Mouse (Mus musculus): ENCODE data around the gene Hist1h2ak. TPM values are rescaled to one million over a fixed set of nuclear protein-coding genes. Genes with fewer than 3 reads are reported as not detected.
"Not testable (repeated sequence)": the region's sequence is repeated elsewhere in the genome, so short reads cannot be mapped to it uniquely, and the experiment has no call there.

Gene Hist1h2ak
- total and polyA plus RNA-seq, 3 experiments: 6.2 to 1,125 (median 16.6) TPM

- H3K79me2 ChIP-seq (replicated peaks; ENCODE audit: control insufficient read depth, extremely low read depth, insufficient read depth, poor library complexity, severe bottlenecking); H3K9me3 ChIP-seq (replicated peaks; ENCODE audit: low read length); dilution Hi-C loops (cut with MboI; ENCODE audit: extremely low pct_ligation_motif_present, extremely low pct_unique_long_range_greater_than_20kb, low sequenced_read_pairs); H3K36me3 ChIP-seq (replicated peaks in 1 of 2; ENCODE audit: control insufficient read depth in 1 of 2, insufficient read depth in 1 of 2, low read length in 1 of 2); H3K27me3 ChIP-seq (replicated peaks): not testable (repeated sequence)
- peak; percentile 92 for DNase-seq (ENCODE audit: extremely low read depth)
- in situ Hi-C loops (cut with MboI; ENCODE audit: low pct_ligation_motif_present, low pct_unique_long_range_greater_than_20kb, low sequenced_read_pairs): loop anchor here (25.0 kb wide), 2 partner anchors 215 to 335 kb away; partner anchors contain the start of gene Zfp184
- Histone ChIP-seq H3K27ac (ENCODE audit: insufficient read depth, low read depth) (peak within 1 kb of the TSS; percentile 95), H3K4me2 (ENCODE audit: insufficient read depth, low read depth, poor library complexity, severe bottlenecking) (peak within 1 kb of the TSS; percentile 91), H3K4me3 (replicated peaks in 1 of 3; ENCODE audit: low read depth in 2 of 3, low read length in 2 of 3, poor library complexity in 1 of 3) (peak within 1 kb of the TSS; percentile 28 to 63 (median 41)), H3K9ac (ENCODE audit: insufficient read depth, low read depth) (peak within 1 kb of the TSS; percentile 80), H3K4me1 (ENCODE audit: control insufficient read depth in 1 of 2, insufficient read depth in 2 of 2) (peaks cover 2 to 28% of the 10 kb centered on the region in 2 experiments; a peak in 2 of 4 replicates)
- TF ChIP-seq NELFE (IDR thresholded peaks at IDR 0.05; ENCODE audit: low read depth, low read length): peak; percentile 99
- peak; percentile 98 for TF ChIP-seq E2F4 (IDR thresholded peaks at IDR 0.05; ENCODE audit: insufficient replicate concordance, low read depth, low read length)
- peak; percentile 78 for TF ChIP-seq NRF1 (IDR thresholded peaks at IDR 0.05; ENCODE audit: low read depth, low read length)
- peak; percentile 96 for TF ChIP-seq CHD2 (IDR thresholded peaks at IDR 0.05; ENCODE audit: low read length)
- peak; percentile 89 for TF ChIP-seq RCOR1 (conservative IDR thresholded peaks at IDR 0.05; ENCODE audit: low read depth, low read length)
- TF ChIP-seq TCF12 (IDR thresholded peaks at IDR 0.05; ENCODE audit: low read depth, low read length): peak; percentile 82
- peak; percentile 95 for TF ChIP-seq UBTF (IDR thresholded peaks at IDR 0.05; ENCODE audit: low read depth, low read length)
- 0 out of 2 replicates have a peak, but pooled peaks have one; percentile 51 for TF ChIP-seq KAT2A (IDR thresholded peaks at IDR 0.05; ENCODE audit: insufficient replicate concordance, low read length)
- TF ChIP-seq IRF4 (IDR thresholded peaks at IDR 0.05; ENCODE audit: low read depth, low read length): peak; percentile 58; the same call in 1 of the 2 replicates
- TF ChIP-seq ZMIZ1 (IDR thresholded peaks at IDR 0.05; ENCODE audit: low read depth, low read length): peak; percentile 99
- TF ChIP-seq MYC (IDR thresholded peaks at IDR 0.05; ENCODE audit: low read depth, low read length): peak; percentile 71; the same call in 1 of the 2 replicates
- TF ChIP-seq POLR2A (IDR thresholded peaks at IDR 0.05; ENCODE audit: low read depth, low read length): peak; percentile 92
- peak; percentile 88 for TF ChIP-seq SIN3A (IDR thresholded peaks at IDR 0.05; ENCODE audit: low read length)
- peak; percentile 66 for TF ChIP-seq HCFC1 (IDR thresholded peaks at IDR 0.05; ENCODE audit: low read depth, low read length)
- peak; percentile 85 for TF ChIP-seq MAX (IDR thresholded peaks at IDR 0.05; ENCODE audit: low read length)
- 0 out of 2 replicates have a peak, but pooled peaks have one; percentile 25 for TF ChIP-seq BHLHE40 (IDR thresholded peaks at IDR 0.05; ENCODE audit: low read depth, low read length)
- TF ChIP-seq POLR2AphosphoS2 (IDR thresholded peaks at IDR 0.05; ENCODE audit: low read depth, low read length): peak; percentile 99; the same call in 1 of the 2 replicates
- peak; percentile 69; the same call in 1 of the 2 replicates for TF ChIP-seq MAFK (IDR thresholded peaks at IDR 0.05; ENCODE audit: insufficient replicate concordance, low read length)
- TF ChIP-seq ETS1 (conservative IDR thresholded peaks at IDR 0.05; ENCODE audit: low read depth, low read length): 0 out of 2 replicates have a peak, but pooled peaks have one; percentile 30
- peak; percentile 63; the same call in 1 of the 2 replicates for TF ChIP-seq MXI1 (IDR thresholded peaks at IDR 0.05; ENCODE audit: low read depth, low read length)
- TF ChIP-seq TBP (conservative IDR thresholded peaks at IDR 0.05; ENCODE audit: low read depth, low read length): peak; percentile 99
- TF ChIP-seq MEF2A (IDR thresholded peaks at IDR 0.05; ENCODE audit: borderline replicate concordance, low read depth, low read length): peak; percentile 64; the same call in 1 of the 2 replicates
Observed at GRCm38 (mm10) chr13:21721757-21722372, 31.8 kb downstream of the Hist1h2ak start, which contains the start of gene Hist1h2bm. Gene Hist1h2bm (plus strand): TSS chr13:21722044.

All from CH12.LX (cell line).